Mouse (Mus musculus): Measurements from ENCODE around the gene Ehd3.
A peak's percentile ranks its signal among the peaks of the same experiment; 100 is the strongest.

The Ehd3 gene

GRCm38 (mm10) chr17:73803521-73804184, at the start of gene Ehd3:
Gene Ehd3, plus strand, starts transcription at chr17:73804134.
- no peak for DNase-seq

- DNase-seq, result peak; percentile 61
These were observed 33.0 kb upstream of the Ehd3 start for GRCm38 (mm10) chr17:73770964-73771363.

- no peak for DNase-seq
These were observed 17.2 kb upstream of the Ehd3 start for GRCm38 (mm10) chr17:73786642-73787311.

- no peak for DNase-seq
These were observed 13.5 kb upstream of the Ehd3 start for GRCm38 (mm10) chr17:73790284-73791020.

- no peak for DNase-seq
These were observed 7.1 kb upstream of the Ehd3 start for GRCm38 (mm10) chr17:73796789-73797188.

GRCm38 (mm10) chr17:73797706-73798105, 6.2 kb upstream of the Ehd3 start:
- DNase-seq, result no peak

GRCm38 (mm10) chr17:73804592-73805271, 798 bp downstream of the Ehd3 start:
- DNase-seq, result peak; percentile 95

GRCm38 (mm10) chr17:73806331-73806730, 2.4 kb downstream of the Ehd3 start:
- DNase-seq, result no peak

GRCm38 (mm10) chr17:73807211-73807610, 3.3 kb downstream of the Ehd3 start:
- no peak for DNase-seq

- no peak for DNase-seq
These were observed 4.5 kb downstream of the Ehd3 start for GRCm38 (mm10) chr17:73808431-73808830.

GRCm38 (mm10) chr17:73810801-73811200, 6.9 kb downstream of the Ehd3 start:
- DNase-seq, result no peak

GRCm38 (mm10) chr17:73811566-73811965, 7.6 kb downstream of the Ehd3 start:
- DNase-seq, result peak; percentile 13

- no peak for DNase-seq
These were observed 9.2 kb downstream of the Ehd3 start for GRCm38 (mm10) chr17:73813031-73813660.

- no peak for DNase-seq
These were observed 10.7 kb downstream of the Ehd3 start for GRCm38 (mm10) chr17:73814500-73815190.

GRCm38 (mm10) chr17:73817697-73818380, 13.9 kb downstream of the Ehd3 start:
- no peak for DNase-seq

- no peak for DNase-seq
These were observed 15.0 kb downstream of the Ehd3 start for GRCm38 (mm10) chr17:73818936-73819335.

- DNase-seq, result no peak
These were observed 16.8 kb downstream of the Ehd3 start for GRCm38 (mm10) chr17:73820726-73821125.

- no peak for DNase-seq
These were observed 18.3 kb downstream of the Ehd3 start for GRCm38 (mm10) chr17:73822255-73822654.

GRCm38 (mm10) chr17:73823121-73824021, 19.4 kb downstream of the Ehd3 start:
- DNase-seq, result no peak

GRCm38 (mm10) chr17:73824022-73824340, 20.0 kb downstream of the Ehd3 start:
- no peak for DNase-seq

- no peak for DNase-seq
These were observed 22.2 kb downstream of the Ehd3 start for GRCm38 (mm10) chr17:73826106-73826505.

Measured in embryo, embryonic 11 days (tissue).